Mouse (Mus musculus): ENCODE results near the gene Amz2.

DNA sequence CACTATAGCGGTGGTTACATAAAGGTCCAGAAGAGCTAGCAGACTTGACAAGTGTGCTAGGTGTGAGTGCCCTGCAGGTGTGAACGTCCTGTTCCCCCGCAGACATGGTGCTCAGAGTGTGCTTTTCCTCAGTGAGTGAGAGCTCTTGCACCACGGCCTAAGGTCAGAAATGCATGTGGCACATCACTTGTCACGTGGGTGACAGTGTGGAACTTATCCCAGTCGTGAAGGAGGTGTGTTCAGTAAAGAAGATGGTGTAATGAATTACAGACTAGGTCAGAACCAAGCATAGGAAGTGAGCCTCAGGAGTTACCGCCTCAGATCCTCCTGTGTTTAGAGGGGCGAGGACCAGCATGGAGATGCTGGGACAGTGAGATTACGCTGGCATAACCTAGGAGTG lies 30.5 kb upstream of the Amz2 start:
- TF ChIP-seq CTCF (IDR thresholded peaks at IDR 0.05; ENCODE audit: borderline replicate concordance, insufficient read depth, low read depth, low read length): no peak
- TF ChIP-seq POLR2A (IDR thresholded peaks at IDR 0.05; ENCODE audit: borderline replicate concordance, insufficient read depth, low read length): no peak
